Mouse (Mus musculus): ENCODE data around the gene Abcg5. TPM values are rescaled to one million over a fixed set of nuclear protein-coding genes. Genes with fewer than 3 reads are reported as not detected.
A peak's percentile ranks its signal among the peaks of the same experiment; 100 is the strongest.

Gene Abcg5
- polyA plus RNA-seq, 1 experiment from 2014 or later = 0.52 TPM

- H3K4me2 ChIP-seq (ENCODE audit: low read depth) = no peak overlapping the region
- DNase-seq (ENCODE audit: low spot score) (no peak), ATAC-seq (ENCODE audit: insufficient read depth, low FRiP score, low TSS enrichment) (no peak)
- no peak overlapping the region for H3K9ac ChIP-seq (ENCODE audit: low read length)
- no peaks in the 10 kb centered on the region for H3K36me3 ChIP-seq (ENCODE audit: control insufficient read depth, insufficient read depth, low read length)
- H3K27me3 ChIP-seq (ENCODE audit: control insufficient read depth, insufficient read depth, low read length) = no peaks in the 10 kb centered on the region
- WGBS = 35% methylated on average over 5 of the region's 5 CpGs
- no peaks in the 10 kb centered on the region for H3K9me3 ChIP-seq (ENCODE audit: control insufficient read depth, low read length)
- peaks cover 16% of the 10 kb centered on the region for H3K4me1 ChIP-seq (ENCODE audit: control insufficient read depth, insufficient read depth, low read length)
- no peak overlapping the region for H3K4me3 ChIP-seq (ENCODE audit: low read depth, low read length)
- 0 out of 2 replicates have a peak overlapping the region, but pooled peaks have one; percentile 8 for H3K27ac ChIP-seq (ENCODE audit: low read depth, low read length)
Observed at GRCm38 (mm10) chr17:84658195-84658594, 24.6 kb downstream of the Abcg5 start.

GRCm38 (mm10) chr17:84657782-84658181, 25.0 kb downstream of the Abcg5 start:
- Histone ChIP-seq H3K27me3 (ENCODE audit: control insufficient read depth, insufficient read depth, low read length) (no peaks in the 10 kb centered on the region), H3K27ac (ENCODE audit: low read depth, low read length) (0 out of 2 replicates have a peak overlapping the region, but pooled peaks have one; percentile 35), H3K36me3 (ENCODE audit: control insufficient read depth, insufficient read depth, low read length) (no peaks in the 10 kb centered on the region), H3K9ac (ENCODE audit: low read length) (no peak overlapping the region), H3K4me2 (ENCODE audit: low read depth) (no peak overlapping the region), H3K4me3 (ENCODE audit: low read depth, low read length) (no peak overlapping the region), H3K9me3 (ENCODE audit: control insufficient read depth, low read length) (no peaks in the 10 kb centered on the region), H3K4me1 (ENCODE audit: control insufficient read depth, insufficient read depth, low read length) (peaks cover 16% of the 10 kb centered on the region)
- peak; percentile 50 for DNase-seq (ENCODE audit: low spot score)
- ATAC-seq (ENCODE audit: insufficient read depth, low FRiP score, low TSS enrichment) = no peak
- 44% methylated on average over 7 of the region's 7 CpGs for WGBS

GRCm38 (mm10) chr17:84657422-84657732, 25.4 kb downstream of the Abcg5 start:
- no peaks in the 10 kb centered on the region for H3K9me3 ChIP-seq (ENCODE audit: control insufficient read depth, low read length)
- DNase-seq (ENCODE audit: low spot score) (no peak), ATAC-seq (ENCODE audit: insufficient read depth, low FRiP score, low TSS enrichment) (0 out of 2 replicates have a peak, but pooled peaks have one; percentile 27)
- peaks cover 16% of the 10 kb centered on the region for H3K4me1 ChIP-seq (ENCODE audit: control insufficient read depth, insufficient read depth, low read length)
- H3K27ac ChIP-seq (ENCODE audit: low read depth, low read length) = 0 out of 2 replicates have a peak overlapping the region, but pooled peaks have one; percentile 35
- H3K9ac ChIP-seq (ENCODE audit: low read length) = no peak overlapping the region
- H3K27me3 ChIP-seq (ENCODE audit: control insufficient read depth, insufficient read depth, low read length) = no peaks in the 10 kb centered on the region
- H3K4me2 ChIP-seq (ENCODE audit: low read depth) = no peak overlapping the region
- H3K4me3 ChIP-seq (ENCODE audit: low read depth, low read length) = no peak overlapping the region
- 56% methylated on average over 3 of the region's 3 CpGs for WGBS
- no peaks in the 10 kb centered on the region for H3K36me3 ChIP-seq (ENCODE audit: control insufficient read depth, insufficient read depth, low read length)

- H3K4me3 ChIP-seq (ENCODE audit: low read depth, low read length) = no peak overlapping the region
- H3K9ac ChIP-seq (ENCODE audit: low read length) = no peak overlapping the region
- peaks cover 16% of the 10 kb centered on the region for H3K4me1 ChIP-seq (ENCODE audit: control insufficient read depth, insufficient read depth, low read length)
- H3K27ac ChIP-seq (ENCODE audit: low read depth, low read length) = peak overlapping the region; percentile 65; the same call in 1 of the 2 replicates
- peak; percentile 36 for DNase-seq (ENCODE audit: low spot score)
- H3K4me2 ChIP-seq (ENCODE audit: low read depth) = peak overlapping the region; percentile 9; the same call in 1 of the 2 replicates
- 41% methylated on average over 19 of the region's 19 CpGs for WGBS
- no peaks in the 10 kb centered on the region for H3K27me3 ChIP-seq (ENCODE audit: control insufficient read depth, insufficient read depth, low read length)
- ATAC-seq (ENCODE audit: insufficient read depth, low FRiP score, low TSS enrichment) = peak; percentile 45
- no peaks in the 10 kb centered on the region for H3K36me3 ChIP-seq (ENCODE audit: control insufficient read depth, insufficient read depth, low read length)
- no peaks in the 10 kb centered on the region for H3K9me3 ChIP-seq (ENCODE audit: control insufficient read depth, low read length)
Observed at GRCm38 (mm10) chr17:84656653-84657421, 26.0 kb downstream of the Abcg5 start.

GRCm38 (mm10) chr17:84656205-84656604, 26.6 kb downstream of the Abcg5 start:
- Histone ChIP-seq H3K27ac (ENCODE audit: low read depth, low read length) (peak overlapping the region; percentile 65; the same call in 1 of the 2 replicates), H3K4me3 (ENCODE audit: low read depth, low read length) (no peak overlapping the region), H3K4me1 (ENCODE audit: control insufficient read depth, insufficient read depth, low read length) (peaks cover 16% of the 10 kb centered on the region), H3K27me3 (ENCODE audit: control insufficient read depth, insufficient read depth, low read length) (no peaks in the 10 kb centered on the region), H3K4me2 (ENCODE audit: low read depth) (no peak overlapping the region), H3K9me3 (ENCODE audit: control insufficient read depth, low read length) (no peaks in the 10 kb centered on the region), H3K9ac (ENCODE audit: low read length) (no peak overlapping the region), H3K36me3 (ENCODE audit: control insufficient read depth, insufficient read depth, low read length) (no peaks in the 10 kb centered on the region)
- ATAC-seq (ENCODE audit: insufficient read depth, low FRiP score, low TSS enrichment) (peak; percentile 62; the same call in 1 of the 2 replicates), DNase-seq (ENCODE audit: low spot score) (no peak)
- 54% methylated on average over 5 of the region's 5 CpGs for WGBS

GRCm38 (mm10) chr17:84653544-84653943, 29.3 kb downstream of the Abcg5 start:
- Histone ChIP-seq H3K27ac (ENCODE audit: low read depth, low read length) (no peak overlapping the region), H3K27me3 (ENCODE audit: control insufficient read depth, insufficient read depth, low read length) (no peaks in the 10 kb centered on the region), H3K9ac (ENCODE audit: low read length) (no peak overlapping the region), H3K4me3 (ENCODE audit: low read depth, low read length) (no peak overlapping the region), H3K4me2 (ENCODE audit: low read depth) (no peak overlapping the region), H3K4me1 (ENCODE audit: control insufficient read depth, insufficient read depth, low read length) (peaks cover 16% of the 10 kb centered on the region), H3K36me3 (ENCODE audit: control insufficient read depth, insufficient read depth, low read length) (no peaks in the 10 kb centered on the region), H3K9me3 (ENCODE audit: control insufficient read depth, low read length) (no peaks in the 10 kb centered on the region)
- ATAC-seq (ENCODE audit: insufficient read depth, low FRiP score, low TSS enrichment) (no peak), DNase-seq (ENCODE audit: low spot score) (no peak)
- 91% methylated on average over 9 of the region's 9 CpGs for WGBS

GRCm38 (mm10) chr17:84650302-84651017, 32.4 kb downstream of the Abcg5 start:
- Histone ChIP-seq H3K4me1 (ENCODE audit: control insufficient read depth, insufficient read depth, low read length) (peaks cover 4% of the 10 kb centered on the region; the same call in 1 of the 2 replicates), H3K4me3 (ENCODE audit: low read depth, low read length) (no peak overlapping the region), H3K36me3 (ENCODE audit: control insufficient read depth, insufficient read depth, low read length) (no peaks in the 10 kb centered on the region), H3K4me2 (ENCODE audit: low read depth) (no peak overlapping the region), H3K27ac (ENCODE audit: low read depth, low read length) (no peak overlapping the region), H3K27me3 (ENCODE audit: control insufficient read depth, insufficient read depth, low read length) (no peaks in the 10 kb centered on the region), H3K9me3 (ENCODE audit: control insufficient read depth, low read length) (no peaks in the 10 kb centered on the region), H3K9ac (ENCODE audit: low read length) (no peak overlapping the region)
- ATAC-seq (ENCODE audit: insufficient read depth, low FRiP score, low TSS enrichment) = no peak
- no peak for DNase-seq (ENCODE audit: low spot score)
- 88% methylated on average over 9 of the region's 9 CpGs for WGBS

- DNase-seq (ENCODE audit: low spot score) = no peak
- WGBS = 89% methylated on average over 4 of the region's 4 CpGs
- H3K36me3 ChIP-seq (ENCODE audit: control insufficient read depth, insufficient read depth, low read length) = no peaks in the 10 kb centered on the region
Observed at GRCm38 (mm10) chr17:84647630-84648029, 35.2 kb downstream of the Abcg5 start.

More at GRCm38 (mm10) chr17:84647630-84648029, 35.2 kb downstream of the Abcg5 start:
- Histone ChIP-seq H3K4me1 (ENCODE audit: control insufficient read depth, insufficient read depth, low read length) (peaks cover 6% of the 10 kb centered on the region; the same call in 1 of the 2 replicates), H3K4me3 (ENCODE audit: low read depth, low read length) (no peak overlapping the region), H3K4me2 (ENCODE audit: low read depth) (no peak overlapping the region), H3K9me3 (ENCODE audit: control insufficient read depth, low read length) (no peaks in the 10 kb centered on the region), H3K27me3 (ENCODE audit: control insufficient read depth, insufficient read depth, low read length) (no peaks in the 10 kb centered on the region), H3K27ac (ENCODE audit: low read depth, low read length) (no peak overlapping the region), H3K9ac (ENCODE audit: low read length) (no peak overlapping the region)
- no peak for ATAC-seq (ENCODE audit: insufficient read depth, low FRiP score, low TSS enrichment)
